38 mouse cellular contexts compared by ENCODE assay signal in the genomic region with DNA sequence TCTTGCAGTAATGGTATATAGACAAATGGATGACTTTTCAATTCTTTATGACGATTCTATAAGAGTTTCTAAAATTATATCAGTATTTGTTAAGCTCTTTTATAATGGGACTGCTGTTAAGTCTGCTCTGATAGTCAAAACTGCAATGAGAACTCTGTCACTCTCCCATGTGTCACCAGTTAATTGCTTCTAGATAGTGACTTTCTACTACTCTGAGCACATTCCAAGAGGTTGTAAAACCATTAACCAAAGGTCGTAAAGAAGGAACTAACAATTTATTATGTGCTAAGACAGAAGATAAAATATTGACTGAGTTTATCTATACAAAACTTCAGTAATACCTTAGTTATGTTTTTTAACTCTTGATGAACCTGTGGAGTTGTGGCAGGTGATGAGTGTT. TPM values are rescaled to one million over a fixed set of nuclear protein-coding genes. Genes with fewer than 3 reads are reported as not detected.
"Had no signal": no experiment of that assay in that cellular context is flagged by ENCODE, and none has a peak within 500 bp of the region (broad histone marks: within the 10 kb centered on the region; RNA-seq: fewer than 3 reads in every experiment).

No protein-coding gene starts in this region.

- H3K27me3 ChIP-seq: limb, embryonic 12.5 days; limb, embryonic 13.5 days; limb, embryonic 15.5 days; liver, embryonic 12.5 days; liver, embryonic 13.5 days; liver, embryonic 15.5 days; lung, embryonic 15.5 days; megakaryocyte, embryonic 14.5 days; midbrain, embryonic 12.5 days; midbrain, embryonic 13.5 days; midbrain, embryonic 15.5 days; neural tube, embryonic 12.5 days; neural tube, embryonic 13.5 days had no signal

- H3K9ac ChIP-seq: limb, embryonic 12.5 days; limb, embryonic 13.5 days; limb, embryonic 15.5 days; liver, embryonic 12.5 days; liver, embryonic 13.5 days; liver, embryonic 14.5 days; liver, embryonic 15.5 days; liver, postnatal 0 days; lung, embryonic 14.5 days; lung, embryonic 15.5 days; midbrain, embryonic 12.5 days; midbrain, embryonic 13.5 days; midbrain, embryonic 15.5 days; neural tube, embryonic 12.5 days; neural tube, embryonic 13.5 days had no signal

- H3K9me3 ChIP-seq: limb, embryonic 10.5 days; limb, embryonic 12.5 days; limb, embryonic 13.5 days; limb, embryonic 15.5 days; liver, embryonic 12.5 days; liver, embryonic 13.5 days; liver, embryonic 15.5 days; lung, embryonic 15.5 days; megakaryocyte, embryonic 14.5 days; midbrain, embryonic 10.5 days; midbrain, embryonic 12.5 days; midbrain, embryonic 13.5 days; midbrain, embryonic 15.5 days; neural tube, embryonic 12.5 days; neural tube, embryonic 13.5 days had no signal

- DNase-seq: left cerebral cortex, postnatal 4 days; liver; liver, embryonic 13.5 days; liver, postnatal 0 days; lung, adult 18-20 months; lung, adult 2 months; lung, embryonic 14.5 days; lung, postnatal 10 days; lung, postnatal 4 days; midbrain, embryonic 14.5 days had no signal

- ATAC-seq: liver, embryonic 12.5 days; liver, postnatal 0 days; lung, postnatal 0 days; midbrain, embryonic 13.5 days; midbrain, embryonic 15.5 days; midbrain, embryonic 16.5 days had no signal

- H3K27ac ChIP-seq: limb, embryonic 10.5 days; limb, embryonic 12.5 days; limb, embryonic 13.5 days; limb, embryonic 15.5 days; liver, embryonic 12.5 days; liver, embryonic 13.5 days; liver, embryonic 14.5 days; liver, embryonic 15.5 days; lung, embryonic 15.5 days; macrophage; midbrain, embryonic 10.5 days; midbrain, embryonic 12.5 days; midbrain, embryonic 13.5 days; midbrain, embryonic 15.5 days; neural tube, embryonic 12.5 days; neural tube, embryonic 13.5 days had no signal

- H3K4me3 ChIP-seq: limb, embryonic 10.5 days; limb, embryonic 12.5 days; limb, embryonic 13.5 days; limb, embryonic 15.5 days; liver, embryonic 12.5 days; liver, embryonic 13.5 days; liver, embryonic 15.5 days; lung, embryonic 15.5 days; megakaryocyte, embryonic 14.5 days; midbrain, embryonic 10.5 days; midbrain, embryonic 12.5 days; midbrain, embryonic 13.5 days; midbrain, embryonic 15.5 days; myocyte; neural tube, embryonic 12.5 days; neural tube, embryonic 13.5 days had no signal

- H3K4me1 ChIP-seq: limb, embryonic 10.5 days; limb, embryonic 12.5 days; limb, embryonic 13.5 days; limb, embryonic 15.5 days; liver, embryonic 12.5 days; liver, embryonic 13.5 days; liver, embryonic 15.5 days; lung, embryonic 15.5 days; megakaryocyte, embryonic 14.5 days; midbrain, embryonic 10.5 days; midbrain, embryonic 12.5 days; midbrain, embryonic 13.5 days; midbrain, embryonic 15.5 days; neural tube, embryonic 12.5 days; neural tube, embryonic 13.5 days had no signal

- H3K36me3 ChIP-seq: limb, embryonic 10.5 days; limb, embryonic 12.5 days; limb, embryonic 13.5 days; limb, embryonic 15.5 days; liver, embryonic 12.5 days; liver, embryonic 13.5 days; liver, embryonic 15.5 days; lung, embryonic 15.5 days; midbrain, embryonic 10.5 days; midbrain, embryonic 12.5 days; midbrain, embryonic 13.5 days; midbrain, embryonic 15.5 days; neural tube, embryonic 12.5 days; neural tube, embryonic 13.5 days had no signal

- H3K4me2 ChIP-seq: limb, embryonic 12.5 days; limb, embryonic 13.5 days; limb, embryonic 15.5 days; liver, embryonic 11.5 days; liver, embryonic 12.5 days; liver, embryonic 13.5 days; liver, embryonic 15.5 days; lung, embryonic 14.5 days; lung, embryonic 15.5 days; midbrain, embryonic 11.5 days; midbrain, embryonic 12.5 days; midbrain, embryonic 13.5 days; midbrain, embryonic 15.5 days; neural tube, embryonic 12.5 days; neural tube, embryonic 13.5 days had no signal

RNA-seq across cellular contexts. Expression of a gene that starts 37.5 kb away (rescaled TPM):
- total RNA-seq: liver, adult 2 months; megakaryocyte progenitor cell, adult 5-6 weeks; megakaryocyte, adult 5-6 weeks; megakaryocyte-erythroid progenitor cell, adult 5-6 weeks; monocyte, adult 5-6 weeks had no signal
- polyA plus RNA-seq: limb, embryonic 10.5 days; limb, embryonic 11.5 days; limb, embryonic 15.5 days; liver, adult 2 months; liver, embryonic 13.5 days; liver, embryonic 14.5 days; liver, embryonic 15.5 days; liver, postnatal 0 days; lung, adult 2 months; lung, embryonic 14.5 days; lung, embryonic 16.5 days; lung, postnatal 0 days; macrophage; myocyte had no signal
